Mouse (Mus musculus) megakaryocyte, embryonic 14.5 days (primary cell): ENCODE data around the gene Vtn.

Source experiments
- FLI1 ChIP-seq: IDR thresholded peaks from 2 replicates; pipeline ENCODE4 v1.6.1; 2012; ENCODE audit warnings: low read length, inconsistent platforms, mixed read lengths
- GATA1 ChIP-seq: IDR thresholded peaks from 3 replicates; pipeline ENCODE4 v1.6.1; 2012; ENCODE audit warnings: mixed read lengths, low read length, inconsistent platforms, borderline replicate concordance

DNA sequence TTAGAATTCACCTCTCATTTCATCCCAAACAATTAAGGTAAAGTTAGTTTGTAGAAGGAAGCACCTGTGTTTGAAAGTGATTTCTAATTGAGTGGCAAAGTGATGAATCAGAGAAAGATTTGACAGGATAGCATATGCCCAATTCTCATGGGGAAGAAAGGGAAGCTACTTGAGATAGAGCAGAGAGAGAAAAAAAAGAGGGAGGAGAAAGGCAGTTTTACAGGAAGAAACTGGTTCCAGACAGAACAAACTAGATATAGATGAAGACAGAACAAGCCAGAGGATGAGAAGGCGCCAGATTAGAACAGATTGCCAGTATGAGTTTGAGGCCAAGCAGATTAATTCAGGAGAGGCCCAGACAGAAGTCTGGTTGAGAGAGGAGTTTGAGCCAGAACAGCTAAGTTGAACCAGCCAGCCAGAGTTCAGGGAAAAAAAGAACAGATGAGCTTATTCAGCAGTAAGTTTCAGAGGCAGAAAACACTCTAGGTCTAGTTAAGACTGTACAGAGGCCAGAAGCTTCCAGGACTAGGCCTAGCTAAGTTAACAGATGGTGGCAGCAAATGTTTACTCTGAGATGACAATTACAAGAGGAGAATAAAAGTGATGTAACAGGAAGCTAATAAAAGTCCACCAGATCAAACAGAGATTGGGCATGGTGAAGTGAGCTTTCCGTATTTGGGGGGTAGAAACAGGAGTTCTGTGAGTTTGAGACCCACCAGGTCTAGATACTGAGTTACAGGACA lies 49.0 kb downstream of the Vtn start:
- TF ChIP-seq GATA1 = no peak
- TF ChIP-seq FLI1 = no peak
